47 mouse cellular contexts compared by ENCODE assay signal in the genomic region with DNA sequence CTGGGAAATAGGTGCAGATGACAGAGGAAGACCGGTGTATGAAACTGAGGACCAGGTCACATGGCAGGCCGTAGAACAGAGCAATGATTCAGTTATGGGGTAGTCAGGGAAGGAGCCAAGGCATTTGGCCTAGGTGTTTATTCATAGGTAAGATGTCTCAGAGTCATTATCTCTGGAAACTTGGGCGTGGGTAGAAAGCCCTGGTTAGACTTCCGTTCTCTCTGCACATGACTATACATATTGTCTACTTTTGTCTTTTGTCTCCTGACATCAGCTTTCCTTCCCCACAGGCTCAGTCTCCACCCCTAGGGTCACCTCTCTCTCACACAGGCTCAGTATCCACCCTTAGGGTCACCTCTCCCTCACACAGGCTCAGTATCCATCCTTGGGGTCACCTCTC. TPM values are rescaled to one million over a fixed set of nuclear protein-coding genes. Genes with fewer than 3 reads are reported as not detected.
"Had no signal": no experiment of that assay in that cellular context is flagged by ENCODE, and none has a peak within 500 bp of the region (broad histone marks: within the 10 kb centered on the region; RNA-seq: fewer than 3 reads in every experiment).

No protein-coding gene starts in this region.

- H3K4me3 ChIP-seq: heart, embryonic 12.5 days; heart, embryonic 13.5 days; heart, embryonic 15.5 days; hindbrain, embryonic 10.5 days; hindbrain, embryonic 12.5 days; hindbrain, embryonic 13.5 days; hindbrain, embryonic 15.5 days; intestine, embryonic 15.5 days; kidney, embryonic 15.5 days; layer of hippocampus, adult 2 months; left cerebral cortex, adult 2 months had no signal

- ATAC-seq: hindbrain, embryonic 16.5 days; hindbrain, postnatal 0 days; inflammation-experienced regulatory T-cells, adult 6 months; intestine, embryonic 15.5 days; intestine, embryonic 16.5 days; intestine, postnatal 0 days had no signal

- H3K4me2 ChIP-seq: heart, embryonic 11.5 days; heart, embryonic 12.5 days; heart, embryonic 13.5 days; heart, embryonic 15.5 days; hindbrain, embryonic 12.5 days; hindbrain, embryonic 13.5 days; hindbrain, embryonic 14.5 days; hindbrain, embryonic 15.5 days; intestine, embryonic 15.5 days; kidney, embryonic 15.5 days had no signal

- H3K27ac ChIP-seq: heart, embryonic 13.5 days; heart, embryonic 15.5 days; hindbrain, embryonic 10.5 days; hindbrain, embryonic 12.5 days; hindbrain, embryonic 13.5 days; hindbrain, embryonic 14.5 days; hindbrain, embryonic 15.5 days; hindbrain, postnatal 0 days; intestine, embryonic 15.5 days; kidney, embryonic 15.5 days; kidney, postnatal 0 days; layer of hippocampus, adult 2 months; left cerebral cortex, adult 2 months had no signal

- H3K9me3 ChIP-seq: heart, embryonic 12.5 days; heart, embryonic 13.5 days; heart, embryonic 15.5 days; hindbrain, embryonic 10.5 days; hindbrain, embryonic 12.5 days; hindbrain, embryonic 13.5 days; hindbrain, embryonic 15.5 days; intestine, embryonic 15.5 days; kidney, embryonic 15.5 days had no signal

- H3K36me3 ChIP-seq: heart, embryonic 12.5 days; heart, embryonic 13.5 days; heart, embryonic 15.5 days; hindbrain, embryonic 10.5 days; intestine, embryonic 15.5 days; kidney, embryonic 15.5 days had no signal

- H3K9ac ChIP-seq: heart, embryonic 12.5 days; heart, embryonic 13.5 days; heart, embryonic 15.5 days; hindbrain, embryonic 12.5 days; hindbrain, embryonic 13.5 days; hindbrain, embryonic 14.5 days; hindbrain, embryonic 15.5 days; intestine, embryonic 15.5 days; kidney, embryonic 15.5 days had no signal

- DNase-seq: heart, postnatal 10 days; heart, postnatal 14 days; heart, postnatal 36 days; heart, postnatal 4 days; kidney, adult 11 months; kidney, adult 18-20 months; kidney, adult 2 months; kidney, adult 8-10 months; kidney, adult 9 months; kidney, postnatal 10 days; kidney, postnatal 14 days; kidney, postnatal 25 days; kidney, postnatal 36 days; kidney, postnatal 4 days; layer of hippocampus, adult 9-11 months; layer of hippocampus, postnatal 36 days had no signal

- H3K27me3 ChIP-seq: heart, embryonic 13.5 days; heart, embryonic 15.5 days; hindbrain, embryonic 15.5 days; intestine, embryonic 15.5 days had no signal

RNA-seq across cellular contexts. Expression of a gene that starts 40.3 kb away (rescaled TPM):
- total RNA-seq: heart, postnatal 10 days; heart, postnatal 14 days; heart, postnatal 25 days; heart, postnatal 36 days; heart, postnatal 4 days; hematopoietic stem cell, adult 5-6 weeks; layer of hippocampus, adult 18-20 months; layer of hippocampus, adult 2 months; layer of hippocampus, postnatal 10 days; layer of hippocampus, postnatal 14 days; layer of hippocampus, postnatal 25 days; left cerebral cortex, adult 18-20 months; left cerebral cortex, adult 2 months had no signal
- polyA plus RNA-seq: heart, embryonic 11.5 days; heart, embryonic 12.5 days; heart, embryonic 13.5 days; heart, embryonic 14.5 days; heart, embryonic 15.5 days; heart, embryonic 16.5 days; heart, postnatal 0 days; hindbrain, embryonic 10.5 days; hindbrain, embryonic 11.5 days; hindbrain, embryonic 12.5 days; hindbrain, embryonic 13.5 days; hindbrain, embryonic 14.5 days; hindbrain, embryonic 16.5 days; inflammation-experienced regulatory T-cells, adult 6 months had no signal

RNA-seq across cellular contexts. Expression of a gene that starts 47.6 kb away (rescaled TPM):
- total RNA-seq: heart, postnatal 10 days; heart, postnatal 25 days; heart, postnatal 36 days; hematopoietic stem cell, adult 5-6 weeks had no signal
- polyA plus RNA-seq: heart, embryonic 11.5 days; heart, embryonic 15.5 days; heart, postnatal 0 days; inflammation-experienced regulatory T-cells, adult 6 months; kidney, embryonic 14.5 days had no signal
